Mouse (Mus musculus) left cerebral cortex, postnatal 4 days (tissue): ENCODE data around the gene Xab2. TPM values are rescaled to one million over a fixed set of nuclear protein-coding genes. Genes with fewer than 3 reads are reported as not detected.
"Not testable (repeated sequence)": the region's sequence is repeated elsewhere in the genome, so short reads cannot be mapped to it uniquely, and the experiment has no call there.

Experiments used
- DNase-seq: peaks from one replicate; pipeline ENCODE4 v3.0.0-alpha.2; 2022
- intact Hi-C: fragments of 180-260 bp; cut with DNase I; formaldehyde crosslinking; loops from one replicate; pipeline ENCODE4 v1.15.1; 2025
- total RNA-seq, 2 experiments: library from RNA; stranded (reverse); gene quantifications; 2 replicates each; pipeline ENCODE4 v1.2.3; 2021

The Xab2 gene
- total RNA-seq, 2 experiments from 2014 or later, result 38.5 to 38.8 TPM

- intact Hi-C loops, result no loop called here
Measured at GRCm38 (mm10) chr8:3622119-3622518, 1.0 kb upstream of the Xab2 start.

GRCm38 (mm10) chr8:3609816-3610150 is 11.3 kb downstream of the Xab2 start:
- DNase-seq, result no peak
- intact Hi-C loops, result no loop called here

More at GRCm38 (mm10) chr8:3622119-3622518, 1.0 kb upstream of the Xab2 start:
- no peak for DNase-seq

- no peak for DNase-seq
- intact Hi-C loops, result no loop called here
Measured at GRCm38 (mm10) chr8:3609046-3609815, 11.9 kb downstream of the Xab2 start.

GRCm38 (mm10) chr8:3607822-3608221 is 13.3 kb downstream of the Xab2 start:
- intact Hi-C loops, result no loop called here
- no peak for DNase-seq

GRCm38 (mm10) chr8:3606593-3606992 is 14.5 kb downstream of the Xab2 start:
- no peak for DNase-seq
- intact Hi-C loops, result no loop called here

GRCm38 (mm10) chr8:3603439-3603838 is 17.7 kb downstream of the Xab2 start:
- DNase-seq, result no peak
- intact Hi-C loops, result no loop called here

GRCm38 (mm10) chr8:3600401-3600800 is 20.7 kb downstream of the Xab2 start:
- no peak for DNase-seq
- intact Hi-C loops, result no loop called here

- no peak for DNase-seq
Measured at GRCm38 (mm10) chr8:3599219-3599618, 21.9 kb downstream of the Xab2 start.

GRCm38 (mm10) chr8:3598054-3598453 is 23.1 kb downstream of the Xab2 start:
- no peak for DNase-seq
- intact Hi-C loops, result no loop called here

More at GRCm38 (mm10) chr8:3599219-3599618, 21.9 kb downstream of the Xab2 start:
- intact Hi-C loops, result no loop called here

- intact Hi-C loops, result no loop called here
- DNase-seq, result no peak
Measured at GRCm38 (mm10) chr8:3594466-3594865, 26.6 kb downstream of the Xab2 start.

- peak; percentile 52 for DNase-seq
- intact Hi-C loops, result no loop called here
Measured at GRCm38 (mm10) chr8:3593470-3593869, 27.6 kb downstream of the Xab2 start.

- no peak for DNase-seq
- intact Hi-C loops, result no loop called here
Measured at GRCm38 (mm10) chr8:3588258-3588633, 32.9 kb downstream of the Xab2 start.

GRCm38 (mm10) chr8:3587391-3588257 is 33.5 kb downstream of the Xab2 start:
- intact Hi-C loops, result no loop called here
- DNase-seq, result peak; percentile 69

GRCm38 (mm10) chr8:3586993-3587390 is 34.1 kb downstream of the Xab2 start, which contains the start of gene Camsap3:
Gene Camsap3, plus strand, starts transcription at chr8:3587293.
- DNase-seq, result no peak
- intact Hi-C loops, result no loop called here

GRCm38 (mm10) chr8:3586452-3586851 is 34.7 kb downstream of the Xab2 start:
- intact Hi-C loops, result no loop called here
- no peak for DNase-seq

GRCm38 (mm10) chr8:3581961-3582360 is 39.2 kb downstream of the Xab2 start:
- intact Hi-C loops, DNase-seq: not testable (repeated sequence)

- intact Hi-C loops, result no loop called here
- no peak for DNase-seq
Measured at GRCm38 (mm10) chr8:3579390-3580364, 41.4 kb downstream of the Xab2 start.

GRCm38 (mm10) chr8:3576211-3576960 is 44.7 kb downstream of the Xab2 start:
- intact Hi-C loops, result no loop called here

GRCm38 (mm10) chr8:3574546-3574945 is 46.6 kb downstream of the Xab2 start:
- no peak for DNase-seq
- intact Hi-C loops, result no loop called here

More at GRCm38 (mm10) chr8:3576211-3576960, 44.7 kb downstream of the Xab2 start:
- DNase-seq, result no peak

- intact Hi-C loops, result loop anchor here (10.0 kb wide), 1 partner anchor 105 kb away; the partner anchor contains the start of genes Fcor and Trappc5
- DNase-seq, result no peak
Measured at GRCm38 (mm10) chr8:3569784-3570183, 51.3 kb downstream of the Xab2 start.
